Mouse (Mus musculus) brain, embryonic 14.5 days (tissue): Measurements from ENCODE around the gene Iqck.

Experiments used
- CTCF ChIP-seq: fragments of 200-500 bp; IDR thresholded peaks from 2 replicates; pipeline ENCODE4 v1.5.1; 2012; ENCODE audit warnings: inconsistent platforms, mild to moderate bottlenecking, moderate library complexity, borderline replicate concordance; ENCODE audit not compliant: insufficient read depth, insufficient read length; ENCODE audit errors: extremely low read depth
- POLR2A ChIP-seq: fragments of 200-500 bp; IDR thresholded peaks from 2 replicates; pipeline ENCODE4 v1.6.1; 2012; ENCODE audit warnings: mild to moderate bottlenecking, inconsistent platforms, borderline replicate concordance; ENCODE audit not compliant: poor library complexity, insufficient read depth, insufficient read length, severe bottlenecking; ENCODE audit errors: extremely low read depth

DNA sequence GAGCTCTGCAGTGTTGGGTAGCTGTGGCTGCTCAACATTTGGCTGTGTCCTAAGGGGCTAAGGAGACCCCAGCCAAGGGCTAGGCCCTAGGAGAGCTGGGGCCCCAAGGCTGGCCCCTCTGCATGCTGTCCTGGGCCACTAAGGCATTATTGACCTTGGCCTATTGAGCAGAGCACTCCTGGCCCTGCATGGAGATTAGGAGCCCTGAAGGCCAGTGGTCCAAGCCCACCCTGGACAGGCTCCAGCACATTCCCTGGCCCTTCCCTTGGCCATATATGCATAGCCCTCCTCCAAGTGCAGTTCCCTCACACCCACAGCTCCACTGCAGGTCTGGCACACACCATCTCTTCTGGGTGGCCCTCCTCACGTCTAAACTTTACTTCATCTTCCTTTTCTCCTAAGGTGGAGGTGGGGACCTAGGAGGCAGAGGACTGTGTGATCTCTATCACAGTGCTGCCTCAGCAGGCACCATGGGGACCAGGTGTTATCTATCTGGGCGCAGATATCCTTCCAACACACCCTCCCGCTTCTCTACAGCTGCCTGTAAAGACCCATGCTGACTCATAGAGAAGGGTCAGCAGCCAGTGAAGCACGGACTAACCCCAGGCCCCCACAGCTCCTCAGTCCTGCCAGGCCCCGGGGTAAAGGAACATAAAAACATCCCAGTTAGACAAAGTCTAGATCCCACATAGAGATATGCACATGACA lies 5.9 kb upstream of the Iqck start:
- TF ChIP-seq CTCF, result no peak
- TF ChIP-seq POLR2A, result no peak
